Mouse (Mus musculus) hindbrain, embryonic 15.5 days (tissue): Measurements from ENCODE around the gene Sde2. TPM values are rescaled to one million over a fixed set of nuclear protein-coding genes. Genes with fewer than 3 reads are reported as not detected.
A peak's percentile ranks its signal among the peaks of the same experiment; 100 is the strongest.

Experiments used
- ATAC-seq: fragments of 200-750 bp; cut with Nextera tagmentation; 2 replicates; pipeline ENCODE4 v1.8.0; 2017; ENCODE audit warnings: low read depth, moderate number of reproducible peaks, moderate TSS enrichment; ENCODE audit not compliant: low FRiP score
- H3K27ac ChIP-seq: fragments of 300-500 bp; sonication (generic); replicated peaks from 2 replicates; pipeline ENCODE4 v1.5.1; 2015; ENCODE audit warnings: mild to moderate bottlenecking, inconsistent platforms
- H3K27me3 ChIP-seq: fragments of 300-500 bp; sonication (generic); 2 replicates; pipeline ENCODE4 v1.6.1; 2015; ENCODE audit warnings: control low read depth, inconsistent platforms
- H3K36me3 ChIP-seq: fragments of 300-500 bp; sonication (generic); 2 replicates; pipeline ENCODE4 v1.6.1; 2015; ENCODE audit warnings: control low read depth, inconsistent platforms
- H3K4me1 ChIP-seq: fragments of 300-500 bp; sonication (generic); replicated peaks from 2 replicates; pipeline ENCODE4 v1.6.1; 2015; ENCODE audit warnings: control low read depth, inconsistent platforms
- H3K4me2 ChIP-seq: fragments of 300-500 bp; sonication (generic); 2 replicates; pipeline ENCODE4 v1.6.1; 2015; ENCODE audit warnings: moderate library complexity, mild to moderate bottlenecking, inconsistent platforms
- H3K4me3 ChIP-seq: fragments of 300-500 bp; sonication (generic); 2 replicates; pipeline ENCODE4 v1.5.1; 2015; ENCODE audit warnings: mild to moderate bottlenecking, inconsistent platforms
- H3K9ac ChIP-seq: fragments of 300-500 bp; sonication (generic); 2 replicates; pipeline ENCODE4 v1.6.1; 2015; ENCODE audit warnings: inconsistent platforms
- H3K9me3 ChIP-seq: fragments of 300-500 bp; sonication (generic); 2 replicates; pipeline ENCODE4 v1.6.1; 2016; ENCODE audit warnings: control low read depth, inconsistent platforms
- WGBS: fragments of 180-500 bp; shearing (Covaris S2); methylation state at CpG from one replicate; pipeline ENCODE4 v1.1.7; 2015; 5-methylcytosine and 5-hydroxymethylcytosine counted together
- polyA plus RNA-seq: library from polyadenylated mRNA; unstranded; fragments of >200 nt; fragmentation: Nextera tagmentation; extraction: Ambion mirVana; gene quantifications from 2 replicates; pipeline ENCODE4 v1.2.1, GENCODE M21; 2015

Sde2 gene
- polyA plus RNA-seq, 1 experiment from 2014 or later = 29.3 TPM

GRCm38 (mm10) chr1:180870122-180870650, 19.3 kb downstream of the Sde2 start:
- H3K9me3 ChIP-seq = no peaks in the 10 kb centered on the region
- no peak overlapping the region for H3K4me3 ChIP-seq
- ATAC-seq = no peak
- H3K27me3 ChIP-seq = no peaks in the 10 kb centered on the region
- H3K4me1 ChIP-seq = no peaks in the 10 kb centered on the region
- H3K36me3 ChIP-seq = peaks cover 25% of the 10 kb centered on the region
- H3K9ac ChIP-seq = no peak overlapping the region
- H3K27ac ChIP-seq = no peak overlapping the region
- 70% methylated on average over 13 of the region's 13 CpGs for WGBS
- H3K4me2 ChIP-seq = no peak overlapping the region

- Histone ChIP-seq H3K9ac (no peak overlapping the region), H3K9me3 (no peaks in the 10 kb centered on the region), H3K27ac (no peak overlapping the region), H3K27me3 (no peaks in the 10 kb centered on the region), H3K4me3 (no peak overlapping the region), H3K4me1 (no peaks in the 10 kb centered on the region), H3K4me2 (no peak overlapping the region), H3K36me3 (no peaks in the 10 kb centered on the region)
- 19% methylated on average over 9 of the region's 9 CpGs for WGBS
- ATAC-seq = no peak
Observed at GRCm38 (mm10) chr1:180873861-180874484, 23.0 kb downstream of the Sde2 start.

- no peaks in the 10 kb centered on the region for H3K27me3 ChIP-seq
- H3K4me2 ChIP-seq = no peak overlapping the region
- no peaks in the 10 kb centered on the region for H3K9me3 ChIP-seq
- no peak overlapping the region for H3K9ac ChIP-seq
- H3K36me3 ChIP-seq = no peaks in the 10 kb centered on the region
- 76% methylated on average over 2 of the region's 2 CpGs for WGBS
- H3K27ac ChIP-seq = no peak overlapping the region
- H3K4me3 ChIP-seq = no peak overlapping the region
- H3K4me1 ChIP-seq = no peaks in the 10 kb centered on the region
- no peak for ATAC-seq
Observed at GRCm38 (mm10) chr1:180874615-180875014, 23.7 kb downstream of the Sde2 start.

GRCm38 (mm10) chr1:180875126-180875525, 24.2 kb downstream of the Sde2 start:
- Histone ChIP-seq H3K27ac (no peak overlapping the region), H3K4me2 (no peak overlapping the region), H3K9me3 (no peaks in the 10 kb centered on the region), H3K27me3 (no peaks in the 10 kb centered on the region), H3K4me1 (no peaks in the 10 kb centered on the region), H3K9ac (no peak overlapping the region), H3K4me3 (no peak overlapping the region), H3K36me3 (no peaks in the 10 kb centered on the region)
- no peak for ATAC-seq
- WGBS = 90% methylated on average over 9 of the region's 9 CpGs

GRCm38 (mm10) chr1:180877466-180877865, 26.5 kb downstream of the Sde2 start:
- Histone ChIP-seq H3K9me3 (no peaks in the 10 kb centered on the region), H3K36me3 (no peaks in the 10 kb centered on the region), H3K4me2 (no peak overlapping the region), H3K9ac (no peak overlapping the region), H3K4me3 (no peak overlapping the region), H3K27ac (no peak overlapping the region), H3K27me3 (no peaks in the 10 kb centered on the region), H3K4me1 (no peaks in the 10 kb centered on the region)
- ATAC-seq = no peak
- WGBS = 78% methylated on average over 4 of the region's 4 CpGs

- Histone ChIP-seq H3K9me3 (no peaks in the 10 kb centered on the region), H3K4me1 (no peaks in the 10 kb centered on the region), H3K9ac (no peak overlapping the region), H3K4me3 (no peak overlapping the region), H3K27ac (no peak overlapping the region), H3K27me3 (no peaks in the 10 kb centered on the region), H3K36me3 (no peaks in the 10 kb centered on the region), H3K4me2 (no peak overlapping the region)
- no peak for ATAC-seq
- WGBS = 82% methylated on average over 3 of the region's 3 CpGs
Observed at GRCm38 (mm10) chr1:180881768-180882167, 30.8 kb downstream of the Sde2 start.

GRCm38 (mm10) chr1:180883731-180884130, 32.8 kb downstream of the Sde2 start:
- ATAC-seq = no peak
- 31% methylated on average over 7 of the region's 7 CpGs for WGBS
- Histone ChIP-seq H3K36me3 (no peaks in the 10 kb centered on the region), H3K4me3 (no peak overlapping the region), H3K9ac (no peak overlapping the region), H3K27ac (no peak overlapping the region), H3K4me1 (0 out of 2 replicates have a peak, but pooled peaks cover 3% of the 10 kb centered on the region), H3K4me2 (no peak overlapping the region), H3K27me3 (no peaks in the 10 kb centered on the region), H3K9me3 (no peaks in the 10 kb centered on the region)

- H3K9me3 ChIP-seq = no peaks in the 10 kb centered on the region
- H3K4me3 ChIP-seq = no peak overlapping the region
- H3K27me3 ChIP-seq = no peaks in the 10 kb centered on the region
- ATAC-seq = no peak
- WGBS = 82% methylated on average over 9 of the region's 9 CpGs
- H3K4me2 ChIP-seq = no peak overlapping the region
- 0 out of 2 replicates have a peak, but pooled peaks cover 7% of the 10 kb centered on the region for H3K4me1 ChIP-seq
- H3K27ac ChIP-seq = no peak overlapping the region
- no peaks in the 10 kb centered on the region for H3K36me3 ChIP-seq
- no peak overlapping the region for H3K9ac ChIP-seq
Observed at GRCm38 (mm10) chr1:180884484-180884883, 33.6 kb downstream of the Sde2 start.

- no peaks in the 10 kb centered on the region for H3K9me3 ChIP-seq
- no peak overlapping the region for H3K27ac ChIP-seq
- no peak for ATAC-seq
- no peak overlapping the region for H3K9ac ChIP-seq
- no peaks in the 10 kb centered on the region for H3K36me3 ChIP-seq
- 7% methylated on average over 13 of the region's 13 CpGs for WGBS
- peak overlapping the region; percentile 24 for H3K4me2 ChIP-seq
- 0 out of 2 replicates have a peak, but pooled peaks cover 7% of the 10 kb centered on the region for H3K4me1 ChIP-seq
- H3K27me3 ChIP-seq = peaks cover 9% of the 10 kb centered on the region
- no peak overlapping the region for H3K4me3 ChIP-seq
Observed at GRCm38 (mm10) chr1:180888556-180889042, 37.7 kb downstream of the Sde2 start.

- H3K4me1 ChIP-seq = 0 out of 2 replicates have a peak, but pooled peaks cover 7% of the 10 kb centered on the region
- no peak overlapping the region for H3K9ac ChIP-seq
- H3K9me3 ChIP-seq = no peaks in the 10 kb centered on the region
- ATAC-seq = no peak
- no peaks in the 10 kb centered on the region for H3K36me3 ChIP-seq
- no peak overlapping the region for H3K27ac ChIP-seq
- H3K27me3 ChIP-seq = peaks cover 14% of the 10 kb centered on the region
- 35% methylated on average over 7 of the region's 7 CpGs for WGBS
- H3K4me3 ChIP-seq = no peak overlapping the region
- peak overlapping the region; percentile 24; the same call in 1 of the 2 replicates for H3K4me2 ChIP-seq
Observed at GRCm38 (mm10) chr1:180889172-180889571, 38.2 kb downstream of the Sde2 start.

- Histone ChIP-seq H3K9ac (no peak overlapping the region), H3K27me3 (peaks cover 19% of the 10 kb centered on the region), H3K4me2 (no peak overlapping the region), H3K9me3 (no peaks in the 10 kb centered on the region), H3K36me3 (no peaks in the 10 kb centered on the region), H3K27ac (no peak overlapping the region), H3K4me3 (no peak overlapping the region), H3K4me1 (0 out of 2 replicates have a peak, but pooled peaks cover 7% of the 10 kb centered on the region)
- ATAC-seq = no peak
- 51% methylated on average over 6 of the region's 6 CpGs for WGBS
Observed at GRCm38 (mm10) chr1:180889841-180890240, 38.9 kb downstream of the Sde2 start.

- peak within 1 kb of the TSS; percentile 44 for H3K4me2 ChIP-seq
Observed at GRCm38 (mm10) chr1:180892808-180893207, 41.9 kb downstream of the Sde2 start, which contains the start of gene Lefty2. Gene Lefty2, plus strand, starts transcription at chr1:180893108.

More at GRCm38 (mm10) chr1:180892808-180893207, 41.9 kb downstream of the Sde2 start, which contains the start of gene Lefty2:
- no peak within 1 kb of the TSS for H3K27ac ChIP-seq
- WGBS = 65% methylated on average over 10 of the region's 10 CpGs
- no peak for ATAC-seq
- H3K9ac ChIP-seq = no peak within 1 kb of the TSS
- H3K4me1 ChIP-seq = 0 out of 2 replicates have a peak, but pooled peaks cover 7% of the 10 kb centered on the region
- no peaks in the 10 kb centered on the region for H3K36me3 ChIP-seq
- H3K27me3 ChIP-seq = peaks cover 26% of the 10 kb centered on the region
- H3K4me3 ChIP-seq = peak within 1 kb of the TSS; percentile 21; the same call in 1 of the 2 replicates
- H3K9me3 ChIP-seq = no peaks in the 10 kb centered on the region
